Mouse (Mus musculus) spleen, adult 2 months (tissue): ENCODE results near the gene Gm49486.

Experiments used
- CTCF ChIP-seq: fragments of 200-500 bp; IDR thresholded peaks from 2 replicates; pipeline ENCODE4 v1.5.1; 2011; ENCODE audit warnings: mild to moderate bottlenecking, inconsistent platforms; ENCODE audit not compliant: insufficient read depth, insufficient read length, insufficient replicate concordance; ENCODE audit errors: extremely low read depth
- POLR2A ChIP-seq: fragments of 200-500 bp; IDR thresholded peaks from 2 replicates; pipeline ENCODE4 v1.6.1; 2011; ENCODE audit warnings: low read depth, low read length, inconsistent platforms

DNA sequence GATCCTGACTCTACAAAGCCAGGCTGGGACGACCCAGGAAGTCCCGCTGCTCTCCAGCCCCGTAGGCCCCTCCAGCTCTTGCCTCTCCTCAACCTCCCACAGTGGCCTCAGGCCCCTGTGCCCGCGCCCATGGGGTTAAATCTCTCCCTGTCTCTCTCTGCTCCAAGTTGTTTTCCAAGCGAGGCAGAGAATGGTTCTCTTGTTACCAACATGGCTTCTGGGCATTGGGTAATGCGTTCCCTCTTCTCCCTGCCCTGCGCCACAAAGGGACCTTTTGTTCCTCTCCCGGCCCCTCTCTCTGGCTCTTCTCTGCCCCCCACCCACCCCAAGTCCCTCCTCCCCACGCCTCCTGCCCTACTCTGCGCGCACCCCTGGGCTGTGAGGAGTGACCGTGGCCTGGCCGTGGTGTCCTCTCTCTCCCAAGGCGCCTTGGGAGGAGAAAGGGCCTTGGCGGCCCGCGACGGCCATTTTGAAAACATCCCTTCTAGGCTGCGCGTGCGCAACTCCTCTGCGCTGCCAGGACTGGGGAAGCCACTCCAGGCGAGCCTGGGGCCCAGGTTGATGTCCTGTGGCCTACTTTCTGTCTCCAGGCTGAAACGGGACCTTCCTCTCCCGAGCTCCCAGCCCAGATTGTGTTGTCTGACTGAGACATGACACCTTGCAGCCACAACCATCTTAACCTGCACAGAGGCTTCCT, 16.3 kb upstream of the Gm49486 start:
- no peak for TF ChIP-seq CTCF
- TF ChIP-seq POLR2A: no peak
